Mouse (Mus musculus): ENCODE data around the gene Gm40193.
A peak's percentile ranks its signal among the peaks of the same experiment; 100 is the strongest.
"Not testable (repeated sequence)": the region's sequence is repeated elsewhere in the genome, so short reads cannot be mapped to it uniquely, and the experiment has no call there.

Gm40193 gene

DNA sequence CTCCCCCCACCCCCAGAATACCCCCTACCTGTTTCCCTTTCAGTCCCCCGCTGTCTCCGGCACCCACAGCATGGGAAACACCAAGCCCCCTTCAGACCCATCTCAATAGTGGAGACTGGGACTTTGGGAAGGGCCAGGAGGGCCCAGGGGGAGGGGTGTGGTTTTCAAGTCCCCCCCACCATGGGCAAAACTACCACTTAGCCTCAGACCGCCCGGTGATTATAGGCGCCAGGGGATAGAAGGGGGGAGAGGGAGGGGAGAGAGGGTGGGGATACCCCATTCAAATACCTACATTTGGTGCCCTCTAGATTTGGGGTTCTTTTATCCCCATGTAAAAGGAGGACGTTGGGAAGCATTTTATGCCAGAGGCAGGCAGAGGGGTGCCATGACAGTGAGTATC lies at the start of gene Gm40193:
Gene Gm40193 (minus strand): TSS at position 101 of the 400 bp plus-strand sequence.
- no peak for DNase-seq (ENCODE audit: low spot score in 2 of 2)

DNA sequence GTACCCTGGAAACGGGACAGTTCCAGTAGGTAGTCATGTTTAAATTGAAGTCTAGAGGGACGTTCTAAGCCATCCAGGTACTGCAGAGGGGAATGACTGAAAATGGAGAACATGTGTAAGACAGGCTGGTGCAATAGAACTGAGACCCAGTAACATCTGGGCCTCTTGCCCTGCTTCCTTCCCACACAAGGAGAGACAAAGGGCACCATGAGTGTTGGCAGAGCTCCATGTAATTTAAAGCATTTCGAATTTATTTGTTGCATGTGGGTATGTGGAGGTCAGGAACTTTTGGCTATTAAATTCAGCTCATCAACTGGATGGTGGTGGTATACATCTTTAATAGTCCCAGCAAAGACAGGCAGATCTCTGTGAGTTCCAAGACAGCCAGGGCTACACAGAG lies 49.5 kb upstream of the Gm40193 start:
- DNase-seq (ENCODE audit: low spot score in 2 of 2): no peak

DNA sequence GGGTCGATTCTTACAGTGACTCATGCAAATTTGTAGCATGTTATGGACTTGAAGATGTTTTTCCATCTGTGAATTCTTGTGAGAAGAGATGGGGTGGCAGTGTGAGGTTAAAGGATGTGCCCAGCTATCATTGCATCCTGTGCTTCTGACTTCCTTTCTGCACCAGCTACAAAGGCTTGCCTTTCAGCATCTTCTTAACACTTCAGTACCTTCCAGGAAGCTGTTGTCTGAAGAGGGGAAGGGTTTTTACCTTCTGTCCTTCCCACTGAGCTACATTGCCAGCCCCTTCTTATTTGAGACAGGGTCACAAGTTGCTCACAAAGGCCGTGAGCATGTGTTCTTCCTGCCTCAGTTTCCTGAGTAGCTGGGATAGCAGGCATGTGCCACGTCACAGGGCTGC lies 48.2 kb upstream of the Gm40193 start:
- DNase-seq (ENCODE audit: low spot score in 2 of 2): no peak

DNA sequence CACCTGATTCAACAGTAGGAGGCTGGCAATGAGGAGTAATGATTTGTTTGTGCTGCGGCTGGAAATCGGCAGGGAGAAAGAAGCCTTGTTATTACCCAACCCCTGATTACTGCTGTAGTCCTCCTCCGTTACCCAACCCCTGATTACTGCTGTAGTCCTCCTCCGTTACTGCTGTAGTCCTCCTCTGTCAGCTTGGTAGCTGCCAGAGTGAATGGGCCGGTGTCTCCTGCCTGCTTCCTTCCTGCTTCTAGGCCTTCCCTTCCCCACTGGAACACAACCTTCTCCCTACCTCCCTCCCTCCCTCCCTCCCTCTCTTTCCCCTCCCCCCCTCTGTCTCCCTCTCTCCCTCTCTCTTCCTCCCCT lies 47.6 kb upstream of the Gm40193 start:
- DNase-seq (ENCODE audit: low spot score in 2 of 2): no peak

DNA sequence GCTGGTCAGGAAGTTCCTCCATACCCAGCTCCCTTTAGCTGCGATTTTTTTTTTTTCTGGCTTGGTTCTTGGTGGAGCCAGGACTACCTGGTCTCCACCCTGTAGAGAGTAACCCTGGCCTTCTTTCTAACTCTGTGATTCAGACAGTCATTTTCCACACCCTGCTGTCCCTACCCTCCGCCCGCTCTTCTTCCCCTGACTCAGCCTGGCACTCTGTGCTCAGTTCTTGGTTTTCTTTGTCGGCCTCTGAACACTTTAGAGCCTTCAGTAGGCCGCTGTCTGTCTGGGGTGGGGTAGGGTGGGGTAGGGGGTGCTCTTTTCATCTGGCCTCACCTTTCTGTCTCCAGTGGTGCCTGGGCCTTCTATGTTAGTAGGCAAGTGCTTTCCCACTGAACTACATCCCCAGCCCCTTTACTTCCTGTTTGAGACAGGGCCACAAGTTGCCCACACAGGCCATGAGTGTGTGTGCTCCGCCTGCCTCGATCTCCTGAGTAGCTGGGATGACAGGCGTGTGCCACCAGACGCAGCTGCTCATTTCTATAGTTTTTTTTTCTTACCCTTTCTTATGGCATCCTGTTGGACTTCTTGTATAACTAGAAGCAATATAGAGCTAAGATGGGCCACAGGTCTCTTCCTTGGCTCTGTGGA lies 47.1 kb upstream of the Gm40193 start:
- DNase-seq (ENCODE audit: low spot score in 2 of 2): no peak

DNA sequence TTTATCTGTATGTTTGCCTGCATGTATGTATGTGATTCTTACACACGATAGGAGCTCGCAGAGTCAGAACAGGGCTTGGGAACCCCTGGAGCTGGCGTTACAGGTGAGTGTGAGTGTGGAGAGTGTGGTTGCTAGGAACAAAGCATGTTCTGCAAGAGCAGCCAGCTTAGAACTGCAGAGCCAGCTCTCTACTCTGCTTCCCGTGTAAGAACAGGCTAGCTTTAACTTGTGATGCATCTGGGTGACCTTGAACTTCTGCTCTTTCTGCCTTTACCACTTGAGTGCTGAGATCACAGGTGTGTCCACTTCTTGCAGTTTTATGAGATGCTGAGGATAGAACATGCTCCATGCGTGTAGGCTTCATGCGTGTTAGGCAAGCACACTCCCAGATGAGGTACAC lies 46.2 kb upstream of the Gm40193 start:
- DNase-seq (ENCODE audit: low spot score in 2 of 2): no peak

DNA sequence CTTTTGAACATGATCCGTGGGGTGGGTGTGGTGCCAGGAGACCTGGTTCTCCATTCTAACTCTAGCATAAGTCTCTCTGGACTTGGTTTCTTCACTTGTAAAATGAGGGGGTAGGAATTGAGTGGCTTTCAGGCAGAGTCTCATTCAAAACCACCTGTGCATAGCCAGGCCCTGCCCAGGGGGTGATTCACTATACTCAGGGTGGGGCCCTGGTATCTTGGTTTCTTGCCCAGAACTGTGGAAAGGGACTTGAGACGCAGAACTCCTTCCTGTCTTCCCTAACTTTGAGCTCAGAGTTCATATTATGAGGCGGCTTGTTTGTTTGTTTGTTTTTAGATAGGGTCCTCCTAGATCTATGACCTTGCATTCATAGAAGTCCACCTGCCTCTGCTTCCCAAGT lies 44.5 kb upstream of the Gm40193 start:
- DNase-seq (ENCODE audit: low spot score in 2 of 2): no peak

DNA sequence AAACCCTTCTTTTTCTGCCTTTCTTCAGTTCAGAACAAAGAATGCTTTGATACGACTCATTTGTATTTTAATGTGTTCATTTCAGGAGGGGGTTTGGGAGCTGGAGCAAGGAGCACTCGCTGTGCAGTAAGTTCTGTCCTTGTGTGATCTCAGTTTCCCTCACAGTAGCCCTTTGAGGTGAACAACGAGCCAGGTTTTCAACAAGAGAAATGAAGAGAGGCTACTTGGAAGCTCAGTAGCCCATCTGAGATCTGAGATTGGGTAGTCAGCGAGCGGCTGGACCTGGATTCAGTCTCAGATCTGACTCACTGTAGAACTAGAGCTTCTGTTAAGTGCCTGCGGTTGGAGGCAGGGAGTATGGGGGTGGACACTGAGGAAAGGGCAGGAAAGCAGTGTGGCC lies 41.1 kb upstream of the Gm40193 start:
- DNase-seq (ENCODE audit: low spot score in 2 of 2): no peak

DNA sequence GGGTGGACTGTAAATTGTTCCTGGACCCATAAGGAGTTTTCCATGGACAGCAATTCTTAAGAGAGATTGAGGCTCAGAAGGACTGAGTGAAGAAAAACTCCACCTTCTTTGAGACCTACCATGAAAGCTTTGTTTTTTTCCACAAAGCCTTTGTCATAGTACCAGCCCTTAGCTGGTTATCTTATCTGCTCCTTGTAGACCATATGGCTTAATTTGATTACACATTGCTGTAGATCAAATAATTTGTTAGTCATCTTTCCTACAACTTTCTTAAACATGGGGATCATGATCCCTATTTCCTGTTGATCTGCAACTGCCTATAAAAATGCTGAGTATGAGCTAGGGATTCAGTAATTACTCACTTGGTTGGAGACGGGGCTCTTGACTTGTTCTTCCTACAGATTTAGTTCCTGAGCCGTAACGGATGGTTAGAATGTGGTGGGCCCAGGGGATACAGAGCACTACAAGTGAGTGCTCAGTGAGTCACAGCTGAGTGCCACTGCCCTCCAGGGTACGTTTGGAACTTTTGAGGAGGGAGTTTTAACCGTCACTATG lies 39.7 kb upstream of the Gm40193 start:
- no peak for DNase-seq (ENCODE audit: low spot score in 2 of 2)

DNA sequence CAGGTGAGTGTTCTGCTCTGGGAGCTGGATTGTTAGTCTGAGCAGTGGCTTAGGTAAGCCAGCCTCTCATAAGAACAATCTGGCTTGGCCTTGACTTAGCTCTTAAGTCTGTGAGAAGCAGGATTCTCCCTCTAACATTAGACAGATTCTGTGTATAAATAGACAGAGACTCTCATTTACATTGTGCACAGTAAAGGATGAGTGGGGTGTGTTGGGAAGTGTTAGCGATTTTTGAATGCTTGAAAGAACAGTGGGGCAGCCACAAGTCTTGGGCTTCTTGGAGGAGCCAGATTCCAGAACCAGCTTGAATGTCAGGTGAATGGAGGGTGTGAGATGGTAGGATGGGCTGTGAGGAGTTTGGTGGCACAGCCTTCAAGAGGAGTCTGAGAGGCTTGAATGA lies 38.9 kb upstream of the Gm40193 start:
- DNase-seq (ENCODE audit: low spot score in 2 of 2): no peak

DNA sequence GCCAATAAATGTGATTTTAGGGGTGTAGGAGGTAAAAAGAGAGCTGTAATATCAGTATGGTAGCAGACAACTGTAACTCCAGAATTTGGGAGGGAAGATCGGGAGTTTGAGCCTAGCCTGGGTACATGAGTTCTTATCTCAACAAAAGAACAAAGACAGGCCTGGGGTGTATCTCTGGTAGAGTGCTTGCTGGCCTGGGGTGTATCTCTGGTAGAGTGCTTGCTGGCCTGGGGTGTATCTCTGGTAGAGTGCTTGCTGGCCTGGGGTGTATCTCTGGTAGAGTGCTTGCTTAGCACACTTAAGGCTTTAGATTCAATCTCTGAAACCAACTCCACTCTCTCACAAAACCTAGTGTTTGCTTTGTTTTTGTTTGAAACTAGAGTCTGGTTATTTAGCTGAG lies 37.9 kb upstream of the Gm40193 start:
- not testable (repeated sequence) for DNase-seq (ENCODE audit: low spot score in 2 of 2)

DNA sequence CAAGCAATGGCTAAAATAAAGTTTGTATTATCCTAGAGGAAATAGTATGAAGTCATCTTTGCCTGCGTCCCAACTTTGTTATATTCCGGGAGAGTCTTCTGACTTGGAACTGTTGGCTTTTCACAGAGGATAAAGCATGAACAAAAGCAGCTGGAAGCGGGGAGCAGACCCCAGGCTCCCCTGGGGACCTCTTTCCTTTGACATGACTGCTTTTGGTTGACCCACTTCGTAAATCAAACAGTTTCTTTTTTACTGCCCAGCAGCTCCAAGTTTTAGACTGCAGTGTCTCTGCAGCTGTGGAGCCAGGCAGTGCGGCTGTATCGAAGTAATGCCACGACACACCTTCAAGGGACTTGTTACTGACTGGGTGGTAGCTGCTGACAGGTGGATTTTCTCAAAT lies 33.8 kb upstream of the Gm40193 start:
- no peak for DNase-seq (ENCODE audit: low spot score in 2 of 2)

DNA sequence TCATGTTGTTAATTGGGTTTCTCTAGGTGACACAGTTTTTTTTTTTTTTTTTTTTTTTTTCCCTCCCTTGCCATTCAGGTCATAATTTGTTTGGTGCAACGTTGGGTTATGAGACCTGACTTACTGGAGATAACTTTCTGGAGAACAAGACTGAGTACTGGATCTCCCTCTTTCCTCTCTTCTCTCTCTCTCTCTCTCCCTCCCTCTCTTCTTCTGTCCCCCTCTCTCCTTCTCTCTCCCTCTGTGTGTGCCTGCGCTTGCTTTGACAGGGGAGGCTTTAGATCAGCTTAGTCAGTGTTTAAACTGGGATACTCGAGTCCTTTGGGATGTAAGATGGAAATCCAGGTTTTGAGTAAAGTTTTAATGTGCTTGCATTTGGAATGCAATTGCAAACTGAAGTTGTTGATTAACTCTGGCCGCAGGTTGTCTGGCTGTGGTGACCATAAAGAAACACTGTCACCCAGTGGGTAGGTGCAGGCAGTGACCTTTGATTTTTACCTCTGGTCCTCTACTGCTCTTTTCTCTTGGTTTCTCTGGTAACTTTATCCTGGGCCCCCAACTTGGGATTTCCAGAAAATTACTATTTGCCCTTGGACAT lies 31.6 kb upstream of the Gm40193 start:
- no peak for DNase-seq (ENCODE audit: low spot score in 2 of 2)

DNA sequence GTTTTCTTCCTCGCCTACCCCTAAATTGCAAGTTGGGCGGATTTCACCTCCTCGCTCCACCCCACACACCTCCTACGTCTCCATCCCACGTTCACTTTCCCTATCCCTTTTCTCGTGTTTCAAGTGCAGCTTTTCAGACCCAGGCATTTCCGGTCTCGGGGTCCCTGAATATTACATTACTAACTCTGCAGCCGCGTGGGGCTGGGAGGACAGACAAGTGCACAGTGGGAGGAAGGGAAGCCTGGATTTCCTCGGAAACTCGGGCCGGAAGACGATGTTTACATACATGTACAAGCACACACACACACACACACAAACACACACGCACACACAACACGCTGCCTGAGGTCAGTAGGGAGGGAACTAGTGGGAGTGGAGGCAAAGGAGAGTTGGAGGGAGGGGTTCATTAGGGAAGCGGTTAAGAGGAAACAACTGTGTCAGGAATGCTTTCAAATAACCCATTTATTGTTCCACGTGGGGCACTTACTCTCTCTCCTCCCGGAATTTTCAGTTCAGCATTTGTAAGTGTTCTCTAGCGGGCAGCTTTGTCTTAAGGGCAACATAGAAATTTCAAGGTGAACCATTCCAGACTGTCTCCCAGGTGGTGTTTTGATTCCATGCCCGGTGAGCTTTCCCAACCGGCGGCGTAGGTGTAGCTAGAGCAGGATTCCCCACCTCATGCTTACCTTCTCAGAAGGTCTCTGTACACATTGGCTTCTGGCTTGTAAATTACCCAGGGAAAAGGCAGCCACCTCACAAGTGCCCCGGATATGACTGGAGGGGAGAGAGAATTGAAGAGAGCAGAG lies 30.9 kb upstream of the Gm40193 start:
- no peak for DNase-seq (ENCODE audit: low spot score in 2 of 2)

DNA sequence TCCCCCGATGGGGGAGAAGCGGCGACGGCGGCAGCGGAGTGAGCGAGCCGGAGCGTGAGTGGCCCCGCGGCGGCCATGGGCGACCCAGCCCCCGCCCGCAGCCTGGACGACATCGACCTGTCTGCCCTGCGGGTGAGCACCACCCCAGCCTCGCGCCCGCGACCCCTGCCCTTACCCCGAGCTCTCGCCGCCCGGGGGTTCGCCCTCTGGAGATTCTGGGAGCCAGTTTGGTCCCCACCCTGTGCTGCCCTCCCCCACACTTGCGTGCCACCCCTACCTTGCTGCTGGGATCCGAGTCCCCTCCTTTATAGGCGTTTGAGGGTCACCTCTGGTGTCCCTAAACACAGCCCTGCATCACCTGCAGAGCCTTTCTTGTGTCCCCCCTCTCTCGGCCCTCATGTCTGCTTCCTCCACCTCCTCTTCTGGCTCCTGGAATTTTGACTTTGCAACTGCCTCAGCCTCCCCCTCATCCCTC lies 30.3 kb upstream of the Gm40193 start:
- no peak for DNase-seq (ENCODE audit: low spot score in 2 of 2)

DNA sequence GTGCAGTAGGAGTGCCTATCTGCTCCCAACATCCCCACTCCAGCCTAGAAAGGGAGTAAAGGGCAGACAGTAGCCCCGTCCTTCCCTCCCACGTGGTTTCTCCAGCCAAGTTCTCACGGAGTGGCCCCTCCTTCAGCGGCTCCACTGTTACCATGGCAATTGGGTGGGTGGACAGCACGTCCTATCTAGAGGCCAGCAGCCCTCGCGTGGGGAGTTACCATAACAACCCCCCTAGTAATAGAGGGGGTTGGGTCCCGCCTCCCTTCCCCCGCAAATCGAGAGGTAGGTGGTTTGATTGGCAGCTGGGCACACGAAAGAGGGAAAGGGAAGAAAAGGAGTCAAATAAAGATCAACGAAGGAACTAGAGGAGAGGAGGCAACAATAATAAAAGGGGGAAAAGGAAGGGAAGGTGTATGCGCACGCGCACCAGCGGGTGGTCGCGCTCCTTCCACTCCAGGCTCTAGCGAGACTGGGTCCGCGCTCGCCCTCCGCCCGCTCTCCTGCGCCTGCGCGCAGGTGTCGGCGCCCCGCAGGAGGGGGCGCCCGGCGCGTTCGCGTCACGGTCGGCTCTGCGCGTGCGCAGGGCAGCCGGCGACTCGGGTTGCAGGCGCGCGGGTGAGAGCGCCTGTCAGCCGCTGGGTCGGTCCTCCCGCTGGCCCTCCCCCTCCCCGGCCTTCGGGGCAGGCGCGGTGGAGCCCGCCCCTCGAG lies 29.7 kb upstream of the Gm40193 start, which contains the start of gene Mink1:
Gene Mink1 (plus strand): TSS at position 595 of the 708 bp plus-strand sequence.
- DNase-seq (ENCODE audit: low spot score in 2 of 2): peak; percentile 63 to 80

DNA sequence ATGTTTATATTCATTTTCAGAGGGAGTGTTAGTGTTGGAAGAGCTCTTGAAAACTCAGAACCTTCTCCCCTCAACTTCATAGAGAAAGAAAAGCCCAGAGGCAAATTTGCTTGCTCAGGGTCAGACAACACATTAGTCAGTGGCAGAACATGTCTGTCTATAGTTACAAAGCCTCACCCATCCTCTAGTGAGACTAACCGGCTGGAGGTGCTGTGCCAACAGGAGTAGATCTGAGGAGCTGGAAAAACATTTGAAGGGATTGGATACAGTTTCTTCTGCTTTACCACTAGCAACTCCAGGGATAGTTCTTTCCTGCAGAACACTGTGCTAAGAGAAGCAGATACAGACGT lies 29.2 kb upstream of the Gm40193 start:
- DNase-seq (ENCODE audit: low spot score in 2 of 2): no peak

DNA sequence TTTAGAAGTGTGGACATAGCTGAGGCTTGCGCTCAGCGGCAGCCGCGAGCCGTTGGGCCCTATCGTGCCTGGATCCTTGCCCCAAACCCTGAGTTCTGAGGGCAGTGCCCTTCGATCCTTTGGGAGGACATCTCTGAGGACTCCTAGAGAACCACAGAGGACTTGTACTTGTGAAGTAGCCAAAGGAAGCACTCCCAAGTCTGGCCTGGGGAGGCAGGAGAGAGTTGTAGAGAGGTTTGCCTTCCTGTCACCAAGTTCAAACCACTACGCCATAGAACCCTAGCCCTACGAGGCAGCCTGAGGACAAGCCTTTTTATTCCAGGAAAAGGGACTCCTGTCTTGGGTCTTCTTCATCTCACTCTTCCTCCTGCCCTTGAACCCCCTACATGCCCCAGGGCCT lies 24.8 kb upstream of the Gm40193 start:
- no peak for DNase-seq (ENCODE audit: low spot score in 2 of 2)

DNA sequence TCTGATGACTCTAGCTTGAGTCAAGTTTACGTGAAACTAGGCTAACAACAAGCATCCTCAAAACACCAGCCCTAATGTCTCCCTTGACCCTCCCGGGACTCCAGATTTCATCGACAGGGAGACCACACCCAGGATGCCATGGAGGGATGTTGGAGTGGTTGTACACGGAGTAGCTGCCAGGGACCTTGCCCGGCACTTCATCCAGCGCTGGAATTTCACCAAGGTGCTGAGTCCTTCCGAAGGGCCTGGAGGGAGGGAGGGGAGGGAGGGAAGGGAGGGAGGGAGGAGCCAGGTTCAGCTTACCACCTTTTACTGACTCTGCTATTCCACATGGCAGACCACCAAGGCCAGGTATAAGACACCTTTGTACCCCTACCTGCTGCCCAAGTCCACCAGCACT lies 21.2 kb upstream of the Gm40193 start:
- no peak for DNase-seq (ENCODE audit: low spot score in 2 of 2)

DNA sequence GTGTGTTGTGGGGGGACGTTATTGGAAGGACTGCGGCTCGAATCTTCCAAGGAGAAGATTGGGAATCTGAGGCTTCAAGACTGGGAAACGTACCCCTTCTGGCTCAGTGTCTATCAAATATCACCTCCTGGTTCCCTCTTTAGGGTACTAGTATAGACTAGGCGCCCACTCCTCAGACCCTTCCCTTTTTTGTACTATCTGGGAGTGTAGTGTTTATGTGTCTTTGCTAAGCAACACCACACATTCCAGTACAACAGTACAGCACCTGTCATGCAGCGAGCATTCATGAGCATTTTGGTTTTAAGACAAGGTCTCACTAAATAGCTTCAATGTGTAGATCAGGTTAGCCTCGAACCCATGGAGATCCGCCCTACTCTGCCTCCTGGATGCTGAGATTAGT lies 18.8 kb upstream of the Gm40193 start:
- no peak for DNase-seq (ENCODE audit: low spot score in 2 of 2)

DNA sequence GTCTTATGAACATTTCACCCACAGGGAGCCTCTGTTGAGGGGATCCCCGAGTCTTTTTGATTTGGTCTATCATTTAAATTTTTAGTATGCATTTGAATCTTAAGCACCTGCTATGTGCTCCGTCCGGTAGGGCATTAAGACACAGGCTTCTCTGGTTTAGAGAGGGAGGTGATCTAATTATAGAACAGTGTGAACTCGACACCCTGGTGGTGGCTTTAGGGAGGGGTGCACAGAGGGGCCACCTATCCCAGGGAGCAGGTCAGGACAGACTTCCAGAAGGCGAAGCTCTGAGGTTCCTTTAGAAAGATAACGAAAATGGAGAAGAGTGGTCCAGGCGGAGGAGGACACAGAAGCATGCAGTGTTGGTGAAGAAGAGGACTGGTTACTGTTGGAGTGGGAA lies 11.8 kb upstream of the Gm40193 start:
- no peak for DNase-seq (ENCODE audit: low spot score in 2 of 2)

DNA sequence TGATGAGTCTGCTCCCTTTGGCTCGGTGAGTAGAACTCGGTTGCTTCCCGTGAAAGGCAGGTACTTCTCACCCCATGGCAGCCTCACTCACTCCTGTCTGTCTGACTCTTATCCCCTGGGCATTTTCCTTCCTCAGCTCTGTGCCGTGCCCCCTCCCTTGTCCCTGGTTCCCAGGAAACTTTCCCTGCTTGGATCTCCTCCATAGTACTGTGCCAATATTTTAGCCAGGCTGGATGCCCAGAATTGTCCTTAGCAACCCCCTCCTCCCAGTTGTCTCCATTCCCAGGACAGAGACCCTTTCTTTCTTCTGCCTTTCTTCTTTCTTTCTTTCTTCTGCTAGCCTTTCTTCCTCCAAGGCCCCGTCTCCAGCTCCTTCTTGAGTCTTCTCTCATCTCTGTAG lies 8.7 kb upstream of the Gm40193 start:
- no peak for DNase-seq (ENCODE audit: low spot score in 2 of 2)

Data from frontal cortex, postnatal 25 days (tissue).